Mouse (Mus musculus): ENCODE measurements at regions not wholly inside any gene's neighbourhood (a gene's known extent, or its start where the extent isn't known, plus 50 kb on each side); places are given as distances from the start of the nearest gene placed in this dataset.

DNA sequence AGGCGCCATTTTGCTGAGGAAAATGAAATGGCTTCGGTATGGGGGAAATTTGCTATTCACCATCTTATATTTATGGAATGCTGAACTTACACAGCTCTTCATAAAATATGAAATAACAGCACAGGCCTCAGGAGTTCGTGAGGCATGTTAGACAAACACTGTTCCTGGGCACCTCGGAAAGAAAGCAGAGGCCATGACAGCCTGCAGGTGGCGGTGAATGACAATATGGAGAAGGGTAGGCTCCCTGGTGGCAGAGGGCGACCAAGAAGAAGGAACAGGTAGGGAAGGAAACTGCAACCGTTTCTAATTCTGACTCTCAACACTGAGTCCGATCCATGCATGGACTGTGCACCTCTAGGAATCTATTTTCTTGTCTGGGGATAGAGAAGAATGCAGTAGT lies 553.6 kb upstream of the Tmpo start:
- Histone ChIP-seq H3K27me3 (ENCODE audit: control insufficient read depth, insufficient read depth, low read length) (no peaks in the 10 kb centered on the region; the same call in 1 of the 2 replicates), H3K4me3 (replicated peaks; ENCODE audit: insufficient read depth, low read depth, low read length) (no peak overlapping the region), H3K4me1 (ENCODE audit: control insufficient read depth, insufficient read depth, low read length) (peaks cover 3% of the 10 kb centered on the region; the same call in 1 of the 2 replicates), H3K27ac (ENCODE audit: insufficient read depth, low read length) (no peak overlapping the region)
- WGBS, result 87% methylated on average over 8 of the region's 8 CpGs
- no peak for DNase-seq
- TF ChIP-seq CTCF (IDR thresholded peaks at IDR 0.05; ENCODE audit: borderline replicate concordance, insufficient read depth, low read depth, low read length) (no peak), POLR2A (IDR thresholded peaks at IDR 0.05; ENCODE audit: borderline replicate concordance, insufficient read depth, low read length) (no peak)

DNA sequence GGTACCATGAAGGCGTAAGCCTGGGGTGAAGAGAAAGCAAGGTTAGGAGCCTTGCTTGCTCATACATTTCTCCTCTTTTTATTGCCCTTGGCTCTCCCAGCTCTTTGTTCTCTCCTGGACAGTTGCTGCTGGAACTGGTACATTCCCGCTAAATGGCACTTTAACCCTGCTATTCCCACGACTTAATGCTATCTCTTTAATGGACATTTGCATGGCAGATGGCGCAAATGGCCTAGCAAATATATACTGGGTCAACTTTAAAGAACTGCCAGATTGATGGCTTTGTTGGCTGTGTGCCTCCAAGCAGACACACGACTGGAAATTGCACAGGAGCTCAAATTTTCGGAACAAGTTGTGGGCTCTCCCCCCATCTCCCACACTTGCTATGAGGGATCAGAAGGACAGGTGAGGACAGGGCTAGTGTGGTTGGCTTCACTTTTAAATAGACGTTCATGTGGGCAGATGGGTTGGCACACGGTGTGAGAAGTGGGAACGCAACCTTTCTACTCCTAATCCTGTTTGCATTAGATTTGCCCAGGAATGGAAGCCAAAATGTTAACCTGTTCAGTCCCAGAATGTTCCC lies 551.0 kb upstream of the Tmpo start:
- peaks cover 3% of the 10 kb centered on the region; the same call in 1 of the 2 replicates for H3K4me1 ChIP-seq (ENCODE audit: control insufficient read depth, insufficient read depth, low read length)
- TF ChIP-seq CTCF (IDR thresholded peaks at IDR 0.05; ENCODE audit: borderline replicate concordance, insufficient read depth, low read depth, low read length), result no peak
- TF ChIP-seq POLR2A (IDR thresholded peaks at IDR 0.05; ENCODE audit: borderline replicate concordance, insufficient read depth, low read length), result no peak
- DNase-seq, result no peak
- no peak overlapping the region for H3K4me3 ChIP-seq (replicated peaks; ENCODE audit: insufficient read depth, low read depth, low read length)
- H3K27ac ChIP-seq (ENCODE audit: insufficient read depth, low read length), result no peak overlapping the region
- no peaks in the 10 kb centered on the region; the same call in 1 of the 2 replicates for H3K27me3 ChIP-seq (ENCODE audit: control insufficient read depth, insufficient read depth, low read length)
- 25% methylated on average over 9 of the region's 9 CpGs for WGBS

- Histone ChIP-seq H3K4me1 (ENCODE audit: control insufficient read depth, insufficient read depth, low read length) (peaks cover 3% of the 10 kb centered on the region; the same call in 1 of the 2 replicates), H3K27me3 (ENCODE audit: control insufficient read depth, insufficient read depth, low read length) (no peaks in the 10 kb centered on the region; the same call in 1 of the 2 replicates), H3K27ac (ENCODE audit: insufficient read depth, low read length) (no peak overlapping the region), H3K4me3 (replicated peaks; ENCODE audit: insufficient read depth, low read depth, low read length) (no peak overlapping the region)
- no peak for DNase-seq
- TF ChIP-seq CTCF (IDR thresholded peaks at IDR 0.05; ENCODE audit: borderline replicate concordance, insufficient read depth, low read depth, low read length) (no peak), POLR2A (IDR thresholded peaks at IDR 0.05; ENCODE audit: borderline replicate concordance, insufficient read depth, low read length) (no peak)
- 97% methylated on average over 6 of the region's 6 CpGs for WGBS
Measured at GRCm38 (mm10) chr10:91730062-91730461, 548.9 kb upstream of the Tmpo start.

DNA sequence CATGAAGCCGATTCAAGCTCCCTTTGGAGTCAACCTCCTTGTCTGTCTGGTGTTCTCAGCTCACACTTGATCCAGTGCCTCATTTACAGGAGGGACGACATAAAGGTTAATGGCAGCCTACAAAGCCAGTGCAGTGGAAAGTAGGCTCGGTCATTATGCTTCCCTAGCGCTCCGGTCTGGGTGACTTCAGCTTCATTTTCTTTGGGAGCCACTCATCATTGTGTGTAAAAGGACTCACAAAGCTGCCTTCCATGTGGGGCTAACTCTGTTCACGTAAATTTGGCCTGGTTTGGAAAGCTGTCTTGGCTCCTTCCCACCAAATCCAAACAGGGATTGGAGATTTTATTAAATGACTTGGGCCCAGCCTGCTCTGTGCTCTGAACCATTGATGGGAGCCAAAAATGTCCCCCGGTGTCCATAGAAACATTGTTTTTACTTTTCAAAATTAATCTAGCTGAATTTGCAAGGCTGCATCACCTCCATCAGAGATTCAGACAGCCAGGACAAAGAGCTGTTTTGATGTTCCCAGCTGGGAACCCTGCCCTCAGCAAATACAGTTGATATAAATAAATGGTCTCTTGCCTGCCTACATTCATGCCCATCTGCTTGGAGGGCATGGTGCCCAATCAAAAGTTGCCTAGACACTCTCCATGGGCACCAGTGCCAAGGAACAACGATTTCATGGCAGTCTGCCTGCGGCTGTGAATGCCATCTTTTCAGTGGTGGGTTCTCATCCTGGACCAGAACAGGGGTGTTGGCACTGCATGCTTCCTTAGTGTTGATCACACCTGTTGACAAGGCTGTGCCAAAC lies 538.7 kb upstream of the Tmpo start:
- no peak overlapping the region for H3K27ac ChIP-seq (ENCODE audit: insufficient read depth, low read length)
- TF ChIP-seq CTCF (IDR thresholded peaks at IDR 0.05; ENCODE audit: borderline replicate concordance, insufficient read depth, low read depth, low read length) (no peak), POLR2A (IDR thresholded peaks at IDR 0.05; ENCODE audit: borderline replicate concordance, insufficient read depth, low read length) (no peak)
- H3K4me3 ChIP-seq (replicated peaks; ENCODE audit: insufficient read depth, low read depth, low read length), result no peak overlapping the region
- peak; percentile 83 to 89 for DNase-seq
- no peaks in the 10 kb centered on the region for H3K27me3 ChIP-seq (ENCODE audit: control insufficient read depth, insufficient read depth, low read length)
- WGBS, result 22% methylated on average over 9 of the region's 9 CpGs
- H3K4me1 ChIP-seq (ENCODE audit: control insufficient read depth, insufficient read depth, low read length), result peaks cover 7% of the 10 kb centered on the region

DNA sequence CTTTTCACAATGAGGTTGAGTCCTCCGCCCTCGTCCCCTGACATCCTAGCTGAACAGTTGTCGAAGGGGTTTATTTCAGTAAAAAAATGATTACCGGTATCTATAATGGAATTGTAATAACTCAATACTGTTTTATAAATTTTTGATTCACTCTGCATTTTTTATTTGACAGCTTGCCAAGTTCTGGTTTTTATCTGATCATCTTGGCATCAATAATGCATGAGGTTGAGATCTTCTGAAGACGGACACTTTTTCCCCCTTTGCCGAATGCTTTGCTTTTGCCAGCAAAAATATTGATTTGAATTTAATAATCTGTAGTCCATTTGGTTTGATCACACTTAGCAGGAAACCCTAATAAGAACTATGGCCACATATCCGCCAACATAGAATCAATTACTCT lies 535.5 kb upstream of the Tmpo start:
- 91% methylated on average over 7 of the region's 7 CpGs for WGBS
- no peak for TF ChIP-seq CTCF (IDR thresholded peaks at IDR 0.05; ENCODE audit: borderline replicate concordance, insufficient read depth, low read depth, low read length)
- TF ChIP-seq POLR2A (IDR thresholded peaks at IDR 0.05; ENCODE audit: borderline replicate concordance, insufficient read depth, low read length), result no peak

GRCm38 (mm10) chr10:91714648-91715047 lies 533.5 kb upstream of the Tmpo start:
- WGBS, result 21% methylated on average over 3 of the region's 3 CpGs
- H3K4me1 ChIP-seq (ENCODE audit: control insufficient read depth, insufficient read depth, low read length), result peaks cover 5% of the 10 kb centered on the region
- H3K27ac ChIP-seq (ENCODE audit: insufficient read depth, low read length), result no peak overlapping the region
- H3K27me3 ChIP-seq (ENCODE audit: control insufficient read depth, insufficient read depth, low read length), result no peaks in the 10 kb centered on the region
- TF ChIP-seq POLR2A (IDR thresholded peaks at IDR 0.05; ENCODE audit: borderline replicate concordance, insufficient read depth, low read length), result no peak
- no peak for TF ChIP-seq CTCF (IDR thresholded peaks at IDR 0.05; ENCODE audit: borderline replicate concordance, insufficient read depth, low read depth, low read length)
- no peak overlapping the region for H3K4me3 ChIP-seq (replicated peaks; ENCODE audit: insufficient read depth, low read depth, low read length)
- no peak for DNase-seq

More for the DNA sequence above, 535.5 kb upstream of the Tmpo start:
- Histone ChIP-seq H3K27ac (ENCODE audit: insufficient read depth, low read length) (no peak overlapping the region), H3K27me3 (ENCODE audit: control insufficient read depth, insufficient read depth, low read length) (no peaks in the 10 kb centered on the region), H3K4me3 (replicated peaks; ENCODE audit: insufficient read depth, low read depth, low read length) (no peak overlapping the region), H3K4me1 (ENCODE audit: control insufficient read depth, insufficient read depth, low read length) (peaks cover 9% of the 10 kb centered on the region)
- no peak for DNase-seq

GRCm38 (mm10) chr10:91713529-91713928 lies 532.4 kb upstream of the Tmpo start:
- DNase-seq, result no peak
- Histone ChIP-seq H3K27me3 (ENCODE audit: control insufficient read depth, insufficient read depth, low read length) (no peaks in the 10 kb centered on the region), H3K4me3 (replicated peaks; ENCODE audit: insufficient read depth, low read depth, low read length) (no peak overlapping the region), H3K4me1 (ENCODE audit: control insufficient read depth, insufficient read depth, low read length) (peaks cover 3% of the 10 kb centered on the region; the same call in 1 of the 2 replicates), H3K27ac (ENCODE audit: insufficient read depth, low read length) (no peak overlapping the region)
- WGBS, result 77% methylated on average over 7 of the region's 7 CpGs
- TF ChIP-seq CTCF (IDR thresholded peaks at IDR 0.05; ENCODE audit: borderline replicate concordance, insufficient read depth, low read depth, low read length), result no peak
- TF ChIP-seq POLR2A (IDR thresholded peaks at IDR 0.05; ENCODE audit: borderline replicate concordance, insufficient read depth, low read length), result no peak

DNA sequence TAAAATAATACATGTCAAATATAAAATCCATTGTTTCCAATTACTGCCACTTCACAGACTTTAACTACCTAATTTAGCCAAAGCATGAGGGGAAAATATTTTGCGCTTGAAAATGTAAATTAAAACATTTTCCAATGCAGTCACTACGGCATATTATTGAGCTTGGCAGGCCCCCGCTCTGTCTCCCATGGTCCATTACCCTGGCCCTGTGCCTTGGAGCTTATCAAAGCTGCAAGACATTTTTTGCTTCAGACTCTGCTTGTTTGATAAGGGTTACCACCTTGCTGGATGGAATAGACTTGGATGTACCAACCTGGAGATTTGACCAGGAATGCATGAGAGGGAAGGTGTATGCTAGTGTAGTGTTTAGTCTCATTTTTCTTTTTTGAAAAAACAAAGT lies 525.7 kb upstream of the Tmpo start:
- Histone ChIP-seq H3K27me3 (ENCODE audit: control insufficient read depth, insufficient read depth, low read length) (no peaks in the 10 kb centered on the region), H3K4me1 (ENCODE audit: control insufficient read depth, insufficient read depth, low read length) (no peaks in the 10 kb centered on the region), H3K27ac (ENCODE audit: insufficient read depth, low read length) (no peak overlapping the region), H3K4me3 (replicated peaks; ENCODE audit: insufficient read depth, low read depth, low read length) (no peak overlapping the region)
- DNase-seq, result no peak
- WGBS, result 35% methylated on average over 3 of the region's 3 CpGs
- no peak for TF ChIP-seq CTCF (IDR thresholded peaks at IDR 0.05; ENCODE audit: borderline replicate concordance, insufficient read depth, low read depth, low read length)
- no peak for TF ChIP-seq POLR2A (IDR thresholded peaks at IDR 0.05; ENCODE audit: borderline replicate concordance, insufficient read depth, low read length)
